Mouse (Mus musculus): ENCODE data around the gene Hps6. TPM values are rescaled to one million over a fixed set of nuclear protein-coding genes. Genes with fewer than 3 reads are reported as not detected.

Gene Hps6
- polyA plus RNA-seq, 1 experiment from 2014 or later, result 1.9 TPM

DNA sequence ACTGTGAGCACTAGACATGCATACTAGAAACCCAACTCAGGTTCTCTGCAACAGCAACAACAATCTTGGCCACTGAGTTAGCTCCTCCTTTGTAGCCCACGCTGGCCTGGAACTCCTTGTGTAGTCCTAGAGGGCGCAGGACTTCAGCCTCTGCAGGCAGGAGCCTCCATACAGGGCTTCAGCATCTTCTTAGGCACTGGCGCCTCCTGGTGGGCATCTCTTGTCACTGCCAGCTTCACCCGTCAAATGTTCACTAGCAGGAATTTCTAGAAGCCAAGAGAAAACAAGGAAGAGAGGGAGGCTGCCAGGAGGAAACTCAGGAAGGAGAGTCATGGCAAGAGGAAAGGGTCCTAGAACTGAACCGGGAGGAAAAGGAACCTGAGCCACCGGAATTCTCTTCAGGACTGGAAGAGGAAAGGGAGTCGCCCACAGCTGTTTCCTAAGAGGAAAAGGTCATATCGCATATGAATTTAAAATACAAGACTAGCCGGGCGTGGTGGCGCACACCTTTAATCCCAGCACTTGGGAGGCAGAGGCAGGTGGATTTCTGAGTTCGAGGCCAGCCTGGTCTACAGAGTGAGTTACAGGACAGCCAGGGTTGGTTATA is 11.4 kb downstream of the Hps6 start:
- peak; percentile 79 for ATAC-seq (replicated peaks; ENCODE audit: insufficient number of reproducible peaks, low FRiP score, low TSS enrichment, low read depth)
- H3K9ac ChIP-seq (replicated peaks; ENCODE audit: low read length), result no peak overlapping the region

DNA sequence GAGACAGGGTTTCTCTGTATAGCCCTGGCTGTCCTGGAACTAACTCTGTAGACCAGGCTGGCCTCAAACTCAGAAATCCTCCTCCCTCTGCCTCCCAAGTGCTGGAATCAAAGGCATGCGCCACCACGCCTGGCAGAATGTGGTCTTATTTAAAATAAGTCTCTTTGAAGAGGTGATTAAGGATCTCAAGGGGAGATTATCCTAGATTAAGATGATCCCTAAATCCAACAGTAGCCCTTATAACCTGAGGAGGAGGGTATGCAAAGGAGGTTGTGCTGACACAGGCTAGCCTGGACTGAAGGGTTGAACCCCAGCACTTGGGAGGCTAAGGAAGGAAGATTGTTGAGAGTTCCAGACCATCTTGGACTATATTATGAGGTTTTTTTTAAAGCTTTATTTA is 12.7 kb downstream of the Hps6 start:
- Histone ChIP-seq H3K27me3 (ENCODE audit: control insufficient read depth, insufficient read depth, low read length) (no peaks in the 10 kb centered on the region), H3K27ac (replicated peaks; ENCODE audit: low read depth, low read length) (no peak overlapping the region), H3K9ac (replicated peaks; ENCODE audit: low read length) (no peak overlapping the region), H3K4me3 (ENCODE audit: low read depth, low read length) (no peak overlapping the region), H3K9me3 (replicated peaks; ENCODE audit: control insufficient read depth, low read length) (no peaks in the 10 kb centered on the region), H3K4me1 (ENCODE audit: control insufficient read depth, insufficient read depth, low read length) (no peaks in the 10 kb centered on the region), H3K4me2 (ENCODE audit: low read depth, low read length) (no peak overlapping the region), H3K36me3 (replicated peaks; ENCODE audit: control insufficient read depth, insufficient read depth, low read depth, low read length) (no peaks in the 10 kb centered on the region)
- WGBS, result 73% methylated on average over 2 of the region's 2 CpGs
- DNase-seq (ENCODE audit: low spot score), result no peak
- no peak for ATAC-seq (replicated peaks; ENCODE audit: insufficient number of reproducible peaks, low FRiP score, low TSS enrichment, low read depth)

More for the DNA sequence above, 11.4 kb downstream of the Hps6 start:
- H3K36me3 ChIP-seq (replicated peaks; ENCODE audit: control insufficient read depth, insufficient read depth, low read depth, low read length), result no peaks in the 10 kb centered on the region
- H3K9me3 ChIP-seq (replicated peaks; ENCODE audit: control insufficient read depth, low read length), result no peaks in the 10 kb centered on the region
- no peaks in the 10 kb centered on the region for H3K27me3 ChIP-seq (ENCODE audit: control insufficient read depth, insufficient read depth, low read length)
- H3K4me2 ChIP-seq (ENCODE audit: low read depth, low read length), result no peak overlapping the region
- WGBS, result 37% methylated on average over 12 of the region's 12 CpGs
- H3K4me1 ChIP-seq (ENCODE audit: control insufficient read depth, insufficient read depth, low read length), result no peaks in the 10 kb centered on the region
- H3K4me3 ChIP-seq (ENCODE audit: low read depth, low read length), result no peak overlapping the region
- DNase-seq (ENCODE audit: low spot score), result peak; percentile 91
- no peak overlapping the region for H3K27ac ChIP-seq (replicated peaks; ENCODE audit: low read depth, low read length)

DNA sequence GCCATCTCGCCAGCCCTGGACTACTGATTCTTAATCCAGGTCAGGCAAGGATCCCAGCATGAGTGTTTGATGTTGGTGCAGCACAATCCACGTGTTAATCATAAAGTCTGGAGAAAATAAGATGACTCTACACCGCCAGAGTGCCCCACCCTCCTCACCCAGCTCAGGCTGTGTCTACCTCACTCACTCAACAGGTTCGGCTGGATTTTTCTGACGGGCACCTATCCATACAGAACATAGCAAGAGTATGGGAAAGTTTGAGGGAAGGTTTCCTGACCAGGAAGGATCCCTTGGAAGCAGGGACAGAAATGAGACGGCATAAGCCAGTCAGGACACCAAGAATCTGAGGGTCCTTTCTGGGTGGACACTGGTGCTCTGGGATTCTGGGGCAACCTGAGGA is 21.7 kb downstream of the Hps6 start:
- no peaks in the 10 kb centered on the region for H3K9me3 ChIP-seq (replicated peaks; ENCODE audit: control insufficient read depth, low read length)
- no peaks in the 10 kb centered on the region for H3K4me1 ChIP-seq (ENCODE audit: control insufficient read depth, insufficient read depth, low read length)
- no peak overlapping the region for H3K4me2 ChIP-seq (ENCODE audit: low read depth, low read length)
- H3K27ac ChIP-seq (replicated peaks; ENCODE audit: low read depth, low read length), result no peak overlapping the region
- no peak overlapping the region for H3K4me3 ChIP-seq (ENCODE audit: low read depth, low read length)
- 78% methylated on average over 6 of the region's 6 CpGs for WGBS
- ATAC-seq (replicated peaks; ENCODE audit: insufficient number of reproducible peaks, low FRiP score, low TSS enrichment, low read depth), result no peak
- H3K9ac ChIP-seq (replicated peaks; ENCODE audit: low read length), result no peak overlapping the region
- no peaks in the 10 kb centered on the region for H3K27me3 ChIP-seq (ENCODE audit: control insufficient read depth, insufficient read depth, low read length)
- H3K36me3 ChIP-seq (replicated peaks; ENCODE audit: control insufficient read depth, insufficient read depth, low read depth, low read length), result no peaks in the 10 kb centered on the region
- DNase-seq (ENCODE audit: low spot score), result no peak

DNA sequence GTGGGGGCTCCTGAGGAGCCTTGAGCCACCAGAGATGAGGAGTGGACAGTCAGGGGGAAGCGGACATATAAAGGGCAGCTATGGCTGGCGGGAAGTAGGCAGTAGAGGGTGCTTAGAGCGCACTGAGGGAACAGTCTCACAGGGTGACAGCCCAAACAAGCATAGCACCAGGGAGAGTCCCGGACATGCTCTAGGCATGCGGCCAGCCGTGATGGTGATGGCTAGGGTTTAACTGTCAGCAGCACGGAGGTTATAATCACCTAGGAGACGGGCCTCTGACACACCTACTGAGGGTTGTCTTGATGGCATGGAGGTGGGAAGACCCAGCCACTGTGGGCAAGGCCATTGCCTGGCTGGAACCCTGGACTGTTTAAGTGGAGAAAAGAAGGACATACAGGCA is 23.3 kb downstream of the Hps6 start:
- H3K4me2 ChIP-seq (ENCODE audit: low read depth, low read length), result no peak overlapping the region
- H3K36me3 ChIP-seq (replicated peaks; ENCODE audit: control insufficient read depth, insufficient read depth, low read depth, low read length), result peaks cover under 1% of the 10 kb centered on the region
- 70% methylated on average over 8 of the region's 8 CpGs for WGBS
- no peaks in the 10 kb centered on the region for H3K9me3 ChIP-seq (replicated peaks; ENCODE audit: control insufficient read depth, low read length)
- no peaks in the 10 kb centered on the region for H3K4me1 ChIP-seq (ENCODE audit: control insufficient read depth, insufficient read depth, low read length)
- H3K27ac ChIP-seq (replicated peaks; ENCODE audit: low read depth, low read length), result no peak overlapping the region
- no peak overlapping the region for H3K9ac ChIP-seq (replicated peaks; ENCODE audit: low read length)
- H3K4me3 ChIP-seq (ENCODE audit: low read depth, low read length), result no peak overlapping the region
- ATAC-seq (replicated peaks; ENCODE audit: insufficient number of reproducible peaks, low FRiP score, low TSS enrichment, low read depth) (no peak), DNase-seq (ENCODE audit: low spot score) (no peak)
- no peaks in the 10 kb centered on the region for H3K27me3 ChIP-seq (ENCODE audit: control insufficient read depth, insufficient read depth, low read length)

DNA sequence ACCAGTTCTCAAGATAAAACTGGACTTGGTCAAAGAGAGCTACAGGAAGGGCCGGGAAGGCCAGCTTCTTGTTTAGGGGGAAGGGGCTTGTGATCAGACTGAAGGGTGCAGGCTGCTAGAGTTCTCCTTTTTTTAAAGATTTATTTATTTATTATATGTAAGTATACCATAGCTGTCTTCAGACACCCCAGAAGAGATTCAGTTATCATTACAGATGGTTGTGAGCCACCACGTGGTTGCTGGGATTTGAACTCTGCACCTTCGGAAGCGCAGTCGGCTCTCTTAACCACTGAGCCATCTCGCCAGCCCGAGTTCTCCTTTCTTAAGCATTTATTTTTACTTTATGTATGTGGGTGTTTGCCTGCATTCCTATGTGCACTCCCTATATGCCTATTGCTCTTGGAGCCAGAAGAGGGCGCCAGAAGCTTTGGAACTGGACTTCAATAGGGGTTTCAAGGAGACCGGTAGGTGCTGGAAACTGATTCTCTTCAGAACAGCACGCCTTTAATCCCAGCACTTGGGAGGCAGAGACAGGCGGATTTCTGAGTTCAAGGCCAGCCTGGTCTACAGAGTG is 25.5 kb downstream of the Hps6 start:
- no peak overlapping the region for H3K27ac ChIP-seq (replicated peaks; ENCODE audit: low read depth, low read length)
- no peaks in the 10 kb centered on the region for H3K27me3 ChIP-seq (ENCODE audit: control insufficient read depth, insufficient read depth, low read length)
- H3K4me1 ChIP-seq (ENCODE audit: control insufficient read depth, insufficient read depth, low read length), result no peaks in the 10 kb centered on the region
- no peaks in the 10 kb centered on the region for H3K9me3 ChIP-seq (replicated peaks; ENCODE audit: control insufficient read depth, low read length)
- H3K9ac ChIP-seq (replicated peaks; ENCODE audit: low read length), result no peak overlapping the region
- WGBS, result 76% methylated on average over 11 of the region's 11 CpGs
- peaks cover 12% of the 10 kb centered on the region for H3K36me3 ChIP-seq (replicated peaks; ENCODE audit: control insufficient read depth, insufficient read depth, low read depth, low read length)
- DNase-seq (ENCODE audit: low spot score) (no peak), ATAC-seq (replicated peaks; ENCODE audit: insufficient number of reproducible peaks, low FRiP score, low TSS enrichment, low read depth) (no peak)
- no peak overlapping the region for H3K4me3 ChIP-seq (ENCODE audit: low read depth, low read length)
- no peak overlapping the region for H3K4me2 ChIP-seq (ENCODE audit: low read depth, low read length)

DNA sequence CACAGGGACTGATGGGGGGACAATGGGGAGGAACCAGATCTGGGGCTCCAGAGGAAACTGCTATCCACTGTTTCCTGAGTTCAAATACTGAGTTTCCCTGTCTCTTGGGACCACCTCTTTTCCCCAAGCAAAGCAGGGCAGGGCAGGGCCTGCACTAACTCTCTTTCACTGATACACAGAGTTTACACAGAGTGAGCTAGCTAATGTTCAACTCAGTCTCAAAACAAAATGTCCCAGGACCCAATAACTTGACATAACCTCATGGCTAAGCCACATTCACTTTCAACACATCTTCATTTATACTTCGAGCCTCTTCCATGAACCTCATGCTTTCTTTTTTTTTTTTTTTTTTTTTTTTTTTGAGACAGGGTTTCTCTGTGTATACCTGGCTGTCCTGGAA is 26.3 kb downstream of the Hps6 start:
- ATAC-seq (replicated peaks; ENCODE audit: insufficient number of reproducible peaks, low FRiP score, low TSS enrichment, low read depth) (no peak), DNase-seq (ENCODE audit: low spot score) (no peak)
- Histone ChIP-seq H3K9ac (replicated peaks; ENCODE audit: low read length) (no peak overlapping the region), H3K27me3 (ENCODE audit: control insufficient read depth, insufficient read depth, low read length) (no peaks in the 10 kb centered on the region), H3K27ac (replicated peaks; ENCODE audit: low read depth, low read length) (no peak overlapping the region), H3K36me3 (replicated peaks; ENCODE audit: control insufficient read depth, insufficient read depth, low read depth, low read length) (peaks cover 20% of the 10 kb centered on the region), H3K4me2 (ENCODE audit: low read depth, low read length) (no peak overlapping the region), H3K9me3 (replicated peaks; ENCODE audit: control insufficient read depth, low read length) (no peaks in the 10 kb centered on the region), H3K4me1 (ENCODE audit: control insufficient read depth, insufficient read depth, low read length) (no peaks in the 10 kb centered on the region), H3K4me3 (ENCODE audit: low read depth, low read length) (no peak overlapping the region)
- 96% methylated on average over 1 of the region's 1 CpGs for WGBS

DNA sequence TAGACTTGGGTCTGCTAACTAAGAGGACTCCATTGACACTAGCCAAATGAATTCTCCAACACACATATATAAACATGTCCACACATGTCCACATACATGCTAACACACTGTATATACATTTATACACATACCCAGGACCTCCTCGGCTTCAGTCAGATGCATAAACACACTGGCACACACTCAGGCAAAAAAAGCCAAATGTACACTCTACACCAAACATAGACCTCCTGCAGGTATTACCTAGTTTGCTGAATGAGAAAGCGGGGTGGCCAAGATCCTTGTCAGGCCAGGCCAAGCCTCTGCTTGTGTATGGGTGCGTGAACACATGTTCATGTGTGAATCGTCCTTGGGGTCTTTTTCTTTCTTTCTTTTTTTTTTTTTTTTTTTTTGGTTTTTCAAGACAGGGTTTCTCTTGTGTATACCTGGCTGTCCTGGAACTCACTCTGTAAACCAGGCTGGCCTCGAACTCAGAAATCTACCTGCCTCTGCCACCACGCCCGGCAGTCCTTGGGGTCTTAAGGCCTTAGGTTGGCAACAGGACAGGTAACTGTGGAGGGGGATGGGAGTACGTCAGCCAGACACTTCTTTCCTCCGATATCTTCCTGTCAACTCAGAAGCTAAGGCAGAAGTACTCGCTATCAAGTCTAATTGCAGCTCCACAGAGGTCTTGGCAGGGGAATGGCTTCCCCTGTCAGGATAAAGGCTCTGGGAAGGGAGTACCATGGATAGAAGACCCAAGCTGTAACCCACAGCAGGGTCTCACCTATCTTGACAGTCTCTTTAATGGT is 27.1 kb downstream of the Hps6 start:
- no peaks in the 10 kb centered on the region for H3K27me3 ChIP-seq (ENCODE audit: control insufficient read depth, insufficient read depth, low read length)
- no peak overlapping the region for H3K4me3 ChIP-seq (ENCODE audit: low read depth, low read length)
- no peak overlapping the region for H3K9ac ChIP-seq (replicated peaks; ENCODE audit: low read length)
- DNase-seq (ENCODE audit: low spot score) (no peak), ATAC-seq (replicated peaks; ENCODE audit: insufficient number of reproducible peaks, low FRiP score, low TSS enrichment, low read depth) (no peak)
- H3K4me2 ChIP-seq (ENCODE audit: low read depth, low read length), result no peak overlapping the region
- H3K4me1 ChIP-seq (ENCODE audit: control insufficient read depth, insufficient read depth, low read length), result no peaks in the 10 kb centered on the region
- H3K36me3 ChIP-seq (replicated peaks; ENCODE audit: control insufficient read depth, insufficient read depth, low read depth, low read length), result peaks cover 27% of the 10 kb centered on the region
- no peaks in the 10 kb centered on the region for H3K9me3 ChIP-seq (replicated peaks; ENCODE audit: control insufficient read depth, low read length)
- WGBS, result 93% methylated on average over 10 of the region's 10 CpGs
- H3K27ac ChIP-seq (replicated peaks; ENCODE audit: low read depth, low read length), result no peak overlapping the region
